Mouse (Mus musculus) heart, embryonic 16.5 days (tissue): ENCODE data around the gene Rapgef4. TPM values are rescaled to one million over a fixed set of nuclear protein-coding genes. Genes with fewer than 3 reads are reported as not detected.
A peak's percentile ranks its signal among the peaks of the same experiment; 100 is the strongest.

Experiments
- ATAC-seq: fragments of 200-750 bp; cut with Nextera tagmentation; replicated peaks from 2 replicates; pipeline ENCODE4 v1.8.0; 2017; ENCODE audit warnings: moderate number of reproducible peaks; ENCODE audit not compliant: insufficient read depth, low FRiP score; ENCODE audit errors: extremely low read depth
- H3K27ac ChIP-seq: fragments of 300-500 bp; sonication (generic); 2 replicates; pipeline ENCODE4 v1.5.1; 2014; ENCODE audit warnings: mild to moderate bottlenecking, low read length, control low read depth, moderate library complexity
- H3K27me3 ChIP-seq: fragments of 300-500 bp; sonication (generic); 2 replicates; pipeline ENCODE4 v1.6.1; 2014; ENCODE audit warnings: low read length, mixed read lengths; ENCODE audit not compliant: control insufficient read depth, insufficient read depth
- H3K36me3 ChIP-seq: fragments of 300-500 bp; sonication (generic); 2 replicates; pipeline ENCODE4 v1.6.1; 2014; ENCODE audit not compliant: control insufficient read depth, insufficient read depth
- H3K4me1 ChIP-seq: fragments of 300-500 bp; sonication (generic); 2 replicates; pipeline ENCODE4 v1.6.1; 2014; ENCODE audit warnings: low read length, mixed read lengths; ENCODE audit not compliant: control insufficient read depth, insufficient read depth
- H3K4me2 ChIP-seq: fragments of 300-500 bp; sonication (generic); 2 replicates; pipeline ENCODE4 v1.6.1; 2014; ENCODE audit warnings: low read depth, mild to moderate bottlenecking, control low read depth, low read length
- H3K4me3 ChIP-seq: fragments of 300-500 bp; sonication (generic); 2 replicates; pipeline ENCODE4 v1.5.1; 2014; ENCODE audit warnings: mild to moderate bottlenecking, control low read depth, low read length
- H3K9ac ChIP-seq: fragments of 300-500 bp; sonication (generic); 2 replicates; pipeline ENCODE4 v1.6.1; 2014; ENCODE audit warnings: low read length, control low read depth
- H3K9me3 ChIP-seq: fragments of 300-500 bp; sonication (generic); replicated peaks from 2 replicates; pipeline ENCODE4 v1.6.1; 2016; ENCODE audit warnings: low read length; ENCODE audit not compliant: control insufficient read depth
- WGBS: fragments of 180-500 bp; shearing (Covaris S2); extraction: QIAGEN DNeasy Blood & Tissue Kit; methylation state at CpG from one replicate; pipeline ENCODE4 v1.1.7; 2014; 5-methylcytosine and 5-hydroxymethylcytosine counted together
- polyA plus RNA-seq: library from polyadenylated mRNA; unstranded; fragments of >200 nt; fragmentation: Nextera tagmentation; extraction: Ambion mirVana; gene quantifications from 2 replicates; pipeline ENCODE4 v1.2.1, GENCODE M21; 2015

Gene Rapgef4
- polyA plus RNA-seq, 1 experiment from 2014 or later: 4.1 TPM

DNA sequence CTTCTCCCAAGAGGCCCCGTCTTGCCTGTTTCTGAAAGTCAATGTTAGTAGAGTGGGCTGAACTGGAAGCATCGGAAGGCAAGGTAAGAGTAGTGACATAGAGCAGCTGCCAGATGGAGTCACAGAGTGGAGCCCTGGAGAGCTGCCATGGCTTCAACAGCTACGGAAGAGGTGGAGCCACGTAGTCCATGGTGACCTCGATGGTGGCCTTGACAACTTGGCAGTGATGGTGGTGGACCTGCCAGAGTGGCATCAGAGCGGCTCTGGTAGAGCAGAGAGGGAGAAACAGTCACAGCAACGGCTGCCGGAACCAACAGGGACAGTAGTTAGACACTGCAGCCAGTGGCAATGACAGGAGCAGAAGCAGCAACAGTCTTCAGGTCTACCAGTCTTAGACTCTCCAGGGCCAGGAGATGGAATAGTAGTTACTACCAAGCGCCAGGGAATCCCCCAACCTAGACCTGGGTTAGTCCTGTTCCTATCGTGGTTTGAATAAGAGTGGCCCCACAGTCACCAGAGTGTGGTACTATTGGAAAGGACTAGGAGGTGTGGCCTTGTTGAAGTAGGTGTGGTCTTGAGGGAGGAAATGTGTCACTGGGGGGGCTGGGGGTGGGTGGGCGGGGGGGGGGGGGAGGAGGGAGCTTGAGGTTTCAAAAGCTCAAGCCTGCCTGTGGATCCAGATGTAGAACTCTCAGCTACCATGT, 6.7 kb upstream of the Rapgef4 start:
- ATAC-seq: no peak

DNA sequence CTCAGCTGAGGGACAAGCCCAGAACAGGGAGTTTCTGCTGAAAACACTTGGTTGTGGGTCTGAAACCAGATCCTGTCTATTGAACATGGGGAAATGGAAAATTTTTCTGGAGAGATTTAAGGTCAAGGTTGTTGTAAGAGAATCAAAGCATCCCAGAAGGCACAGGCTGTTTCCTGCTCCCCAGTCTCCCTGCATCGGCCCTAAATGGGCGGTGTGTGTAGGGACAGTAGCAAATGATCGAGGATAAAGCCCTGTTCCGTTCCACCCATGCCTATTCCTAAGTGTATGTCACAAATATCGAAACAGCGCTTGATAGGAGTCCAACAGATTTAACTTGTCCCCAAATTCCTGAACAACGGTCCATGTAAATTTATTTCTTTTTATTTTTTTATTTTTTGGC, 1.1 kb upstream of the Rapgef4 start:
- WGBS: 80% methylated on average over 7 of the region's 7 CpGs
- ATAC-seq: no peak
- Histone ChIP-seq H3K4me3 (no peak overlapping the region), H3K9ac (no peak overlapping the region), H3K27me3 (0 out of 2 replicates have a peak, but pooled peaks cover 3% of the 10 kb centered on the region), H3K27ac (no peak overlapping the region), H3K4me1 (no peaks in the 10 kb centered on the region), H3K36me3 (no peaks in the 10 kb centered on the region), H3K4me2 (no peak overlapping the region), H3K9me3 (no peaks in the 10 kb centered on the region)

More for the DNA sequence above, 6.7 kb upstream of the Rapgef4 start:
- WGBS: 72% methylated on average over 10 of the region's 11 CpGs
- Histone ChIP-seq H3K27ac (no peak overlapping the region), H3K27me3 (no peaks in the 10 kb centered on the region), H3K9me3 (no peaks in the 10 kb centered on the region), H3K4me2 (no peak overlapping the region), H3K4me3 (no peak overlapping the region), H3K36me3 (no peaks in the 10 kb centered on the region), H3K9ac (no peak overlapping the region), H3K4me1 (no peaks in the 10 kb centered on the region)

DNA sequence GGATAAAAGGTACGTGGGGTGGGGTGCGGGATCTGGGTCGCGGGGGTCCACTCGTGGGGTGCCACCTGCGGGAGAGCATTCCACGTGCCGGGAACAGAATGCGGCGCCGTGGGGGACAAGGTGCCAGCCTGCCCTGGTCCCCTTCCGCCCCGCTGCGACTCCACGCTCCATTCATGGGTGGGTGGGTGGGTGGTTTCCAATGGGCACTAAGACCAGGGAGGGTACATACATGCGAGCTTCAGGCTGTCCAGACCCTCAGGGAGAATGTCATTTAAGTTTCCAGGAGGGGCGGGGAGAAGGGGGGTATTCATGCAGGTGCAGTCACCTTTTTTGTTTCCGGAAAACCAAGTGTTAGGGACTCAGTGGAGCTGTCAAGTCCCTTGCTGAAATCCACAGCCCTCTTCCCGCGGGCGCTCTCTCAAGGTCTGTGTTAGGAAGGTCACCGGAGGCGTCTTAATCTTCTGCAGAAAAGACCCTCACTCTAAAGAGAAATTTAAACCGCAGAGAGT, 357 bp downstream of the Rapgef4 start:
- Histone ChIP-seq H3K4me1 (no peaks in the 10 kb centered on the region), H3K4me3 (peak overlapping the region; percentile 59), H3K36me3 (no peaks in the 10 kb centered on the region), H3K9me3 (no peaks in the 10 kb centered on the region), H3K4me2 (peak overlapping the region; percentile 91), H3K9ac (peak overlapping the region; percentile 72), H3K27ac (no peak overlapping the region), H3K27me3 (0 out of 2 replicates have a peak, but pooled peaks cover 3% of the 10 kb centered on the region)
- no peak; the same call in 1 of the 2 replicates for ATAC-seq
- 15% methylated on average over 24 of the region's 24 CpGs for WGBS

DNA sequence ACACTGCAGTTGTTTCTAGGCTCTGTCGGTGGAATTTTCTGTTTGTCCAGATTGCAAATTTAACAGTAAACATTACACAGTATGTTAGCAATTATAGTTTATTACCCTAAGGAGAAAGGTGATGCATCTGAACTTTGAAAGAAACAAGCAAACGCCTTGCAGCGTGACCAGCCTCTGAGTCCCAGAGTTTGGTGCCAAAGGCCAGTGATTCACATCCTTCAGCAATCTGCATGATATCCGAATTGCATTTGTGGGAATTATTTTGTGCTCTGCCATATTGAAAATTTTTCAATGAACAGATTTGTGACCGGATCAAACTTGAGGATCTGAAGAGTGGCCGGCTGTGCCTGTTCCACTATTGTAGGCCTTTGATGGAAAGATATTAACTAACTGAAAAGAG, 856 bp downstream of the Rapgef4 start:
- no peak overlapping the region for H3K9ac ChIP-seq
- no peaks in the 10 kb centered on the region for H3K9me3 ChIP-seq
- H3K27me3 ChIP-seq: 0 out of 2 replicates have a peak, but pooled peaks cover 3% of the 10 kb centered on the region
- H3K27ac ChIP-seq: no peak overlapping the region
- peak overlapping the region; percentile 91 for H3K4me2 ChIP-seq
- H3K4me1 ChIP-seq: no peaks in the 10 kb centered on the region
- no peaks in the 10 kb centered on the region for H3K36me3 ChIP-seq
- peak overlapping the region; percentile 59; the same call in 1 of the 2 replicates for H3K4me3 ChIP-seq
- no peak for ATAC-seq
- WGBS: 82% methylated on average over 6 of the region's 6 CpGs

DNA sequence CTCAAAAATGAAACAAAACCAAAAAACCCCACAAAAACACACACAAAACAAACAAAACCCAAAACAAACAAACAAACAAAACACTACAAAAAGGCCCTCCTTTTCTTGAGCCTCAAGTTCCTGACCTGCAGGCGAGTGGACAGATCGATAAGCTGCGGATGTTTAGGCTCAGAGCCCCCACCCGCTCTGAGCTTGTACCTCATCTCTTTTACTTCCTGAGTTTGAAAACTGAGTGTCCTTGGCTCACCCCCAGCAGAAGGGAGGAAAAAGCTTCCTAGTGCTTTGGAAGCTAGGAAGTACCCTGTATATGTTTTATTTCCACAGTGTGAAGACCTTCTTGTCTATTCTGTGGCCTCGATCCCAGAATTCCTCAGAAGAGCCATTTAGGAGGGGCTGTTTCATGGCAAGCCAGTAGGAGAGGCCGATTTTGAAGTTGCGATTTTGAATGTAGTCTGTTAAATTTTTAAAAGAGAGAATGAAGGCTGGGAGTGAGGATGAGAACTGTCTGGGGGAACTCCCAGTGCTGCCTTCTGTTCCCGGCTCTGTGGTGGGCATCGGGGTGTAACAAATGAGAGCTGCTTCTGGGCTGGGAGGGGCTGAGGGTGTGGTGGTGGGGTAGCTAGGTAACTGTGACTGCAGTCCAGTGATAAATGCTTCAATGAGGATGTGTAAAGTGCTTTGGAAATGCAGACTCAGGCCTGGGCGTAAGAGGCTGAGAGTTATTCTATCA, 2.0 kb downstream of the Rapgef4 start:
- no peaks in the 10 kb centered on the region for H3K9me3 ChIP-seq
- no peaks in the 10 kb centered on the region for H3K4me1 ChIP-seq
- 70% methylated on average over 10 of the region's 10 CpGs for WGBS
- H3K4me2 ChIP-seq: no peak overlapping the region
- no peak overlapping the region for H3K27ac ChIP-seq
- 0 out of 2 replicates have a peak, but pooled peaks cover 3% of the 10 kb centered on the region for H3K27me3 ChIP-seq
- ATAC-seq: no peak
- no peak overlapping the region for H3K9ac ChIP-seq
- H3K36me3 ChIP-seq: no peaks in the 10 kb centered on the region
- H3K4me3 ChIP-seq: no peak overlapping the region

DNA sequence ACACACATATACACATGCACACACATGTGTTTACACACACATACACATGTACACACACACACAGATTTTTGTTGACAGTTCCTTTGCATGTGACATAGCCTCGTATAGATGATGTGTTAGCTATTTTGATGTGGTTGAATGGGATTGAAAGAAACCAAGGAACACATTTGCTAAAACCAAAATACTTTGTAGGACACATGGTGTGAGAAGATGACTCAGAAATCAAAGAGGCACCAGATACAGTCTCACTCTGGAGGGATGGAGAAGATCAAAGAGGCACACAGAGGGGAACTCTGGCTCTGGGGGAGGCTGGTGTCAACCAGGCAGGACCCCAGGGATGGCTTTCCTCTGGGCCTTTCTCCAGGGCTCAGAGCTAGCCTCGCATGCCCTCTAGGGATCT, 4.7 kb downstream of the Rapgef4 start:
- Histone ChIP-seq H3K4me3 (no peak overlapping the region), H3K27me3 (no peaks in the 10 kb centered on the region), H3K4me2 (no peak overlapping the region), H3K9ac (no peak overlapping the region), H3K4me1 (no peaks in the 10 kb centered on the region), H3K36me3 (no peaks in the 10 kb centered on the region), H3K27ac (no peak overlapping the region), H3K9me3 (no peaks in the 10 kb centered on the region)
- no peak for ATAC-seq
- 63% methylated on average over 2 of the region's 2 CpGs for WGBS

DNA sequence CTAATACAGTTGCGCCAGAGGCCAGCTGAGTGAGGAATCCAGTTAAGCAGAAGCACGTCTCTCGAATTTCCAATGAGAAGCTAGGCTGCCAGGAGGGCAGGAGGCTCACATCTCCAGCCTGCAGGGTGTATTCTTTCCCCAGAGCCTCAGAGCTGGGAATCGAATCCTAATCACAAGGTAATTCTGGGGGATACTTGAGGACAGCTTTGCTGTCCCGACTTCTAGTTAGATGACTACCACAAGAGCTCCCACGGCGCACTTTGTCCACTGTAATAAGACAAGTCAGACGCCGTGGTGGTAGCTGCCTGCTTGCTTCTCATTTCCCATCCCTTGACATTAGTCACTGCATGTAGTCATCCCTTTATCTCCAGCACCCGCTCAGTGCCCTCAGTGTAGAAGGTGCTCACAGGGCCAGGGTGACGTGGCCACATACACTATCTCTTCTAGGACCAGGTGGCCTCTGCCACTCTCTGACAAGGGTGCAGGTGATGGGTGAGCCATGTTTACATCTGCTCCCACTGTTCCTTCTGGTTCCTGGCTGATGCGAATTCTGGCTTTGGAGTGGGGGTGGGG, 5.3 kb downstream of the Rapgef4 start:
- 60% methylated on average over 12 of the region's 12 CpGs for WGBS
- H3K9me3 ChIP-seq: no peaks in the 10 kb centered on the region
- no peak for ATAC-seq

DNA sequence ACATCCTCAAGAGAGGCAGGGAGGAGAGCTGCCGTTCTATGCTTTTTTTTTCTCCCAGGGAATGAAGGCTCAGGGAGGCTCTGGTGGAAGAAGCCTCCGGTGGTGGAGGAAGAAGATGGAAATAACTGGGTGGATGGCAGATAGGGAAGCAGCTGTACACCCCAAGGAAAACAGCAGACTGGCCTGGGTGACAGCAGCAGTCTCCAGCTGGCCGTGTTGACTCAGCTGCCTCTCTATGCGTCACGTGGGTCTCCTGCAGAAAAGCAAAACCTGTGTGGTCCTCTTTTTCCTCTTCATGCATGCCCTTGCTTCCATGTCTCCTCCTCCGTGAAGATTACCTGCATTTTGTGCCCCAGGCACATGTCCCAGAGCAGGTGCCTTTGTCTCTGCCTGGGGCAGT, 7.5 kb downstream of the Rapgef4 start:
- Histone ChIP-seq H3K27ac (no peak overlapping the region), H3K4me1 (no peaks in the 10 kb centered on the region), H3K36me3 (no peaks in the 10 kb centered on the region), H3K9ac (no peak overlapping the region), H3K27me3 (no peaks in the 10 kb centered on the region), H3K9me3 (no peaks in the 10 kb centered on the region), H3K4me2 (no peak overlapping the region), H3K4me3 (no peak overlapping the region)
- ATAC-seq: no peak
- whole genome bisulfite sequencing: 52% methylated on average over 6 of the region's 6 CpGs

More for the DNA sequence above, 5.3 kb downstream of the Rapgef4 start:
- H3K4me1 ChIP-seq: no peaks in the 10 kb centered on the region
- no peaks in the 10 kb centered on the region for H3K36me3 ChIP-seq
- H3K27me3 ChIP-seq: no peaks in the 10 kb centered on the region
- no peak overlapping the region for H3K4me3 ChIP-seq
- H3K9ac ChIP-seq: no peak overlapping the region
- no peak overlapping the region for H3K27ac ChIP-seq
- H3K4me2 ChIP-seq: no peak overlapping the region

DNA sequence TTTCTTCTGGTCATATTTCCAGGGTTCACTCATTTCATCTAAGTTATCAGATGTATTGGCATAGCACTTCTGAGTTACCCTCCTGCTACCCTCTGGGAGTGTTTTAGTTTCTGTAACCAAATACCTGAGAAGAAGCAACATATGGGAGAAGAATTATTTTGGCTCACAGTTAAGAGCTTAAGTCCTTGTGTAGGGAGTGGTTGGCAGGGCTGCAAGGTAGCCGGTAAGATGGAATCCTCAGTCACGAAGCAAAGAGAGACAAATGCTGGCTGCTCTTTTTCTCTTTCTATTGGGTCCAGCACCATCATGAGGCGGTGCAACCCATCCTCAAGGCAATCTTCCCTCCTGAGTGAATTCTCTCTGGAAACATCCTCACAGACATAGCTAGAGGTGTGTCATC, 11.1 kb downstream of the Rapgef4 start:
- H3K9ac ChIP-seq: no peak overlapping the region
- no peak overlapping the region for H3K4me2 ChIP-seq
- ATAC-seq: no peak
- 0 out of 2 replicates have a peak, but pooled peaks cover 3% of the 10 kb centered on the region for H3K9me3 ChIP-seq
- H3K4me1 ChIP-seq: no peaks in the 10 kb centered on the region
- no peaks in the 10 kb centered on the region for H3K27me3 ChIP-seq
- H3K4me3 ChIP-seq: no peak overlapping the region
- H3K36me3 ChIP-seq: no peaks in the 10 kb centered on the region
- 85% methylated on average over 3 of the region's 3 CpGs for WGBS
- no peak overlapping the region for H3K27ac ChIP-seq
